Mouse (Mus musculus): ENCODE data around the gene Calcrl.

DNA sequence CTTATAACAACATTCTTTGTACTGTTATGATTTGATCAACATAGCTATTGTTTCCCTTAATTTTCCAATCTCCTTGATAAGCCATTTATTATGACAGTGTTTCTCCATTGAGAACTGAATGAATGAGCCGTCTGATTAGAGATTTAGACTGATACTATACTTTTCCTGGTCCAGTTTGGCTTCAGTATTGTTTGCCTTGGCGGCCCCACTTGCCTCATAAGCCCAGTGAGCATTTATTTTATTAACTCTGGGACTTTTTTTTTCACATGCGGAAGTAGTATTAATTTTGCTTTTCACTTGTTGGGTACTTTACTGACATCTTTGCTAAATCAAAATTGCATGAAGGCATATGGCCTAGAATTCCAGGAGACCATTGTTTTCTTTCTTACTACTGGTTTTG lies 59.9 kb downstream of the Calcrl start:
- no peak for TF ChIP-seq CTCF (IDR thresholded peaks at IDR 0.05; ENCODE audit: low read depth)
- TF ChIP-seq EP300 (IDR thresholded peaks at IDR 0.05; ENCODE audit: low read depth) = no peak

Data from liver, postnatal 0 days (tissue).